Mouse (Mus musculus) cerebellum, adult 2 months (tissue): ENCODE measurements around the gene Slc1a3.

Experiments
- CTCF ChIP-seq: fragments of 200-500 bp; IDR thresholded peaks from 2 replicates; pipeline ENCODE4 v1.5.1; 2011; ENCODE audit warnings: low read depth, mild to moderate bottlenecking, control low read depth, low read length, moderate library complexity, borderline replicate concordance; ENCODE audit not compliant: insufficient read depth
- POLR2A ChIP-seq: fragments of 200-500 bp; IDR thresholded peaks from 2 replicates; pipeline ENCODE4 v1.6.1; 2011; ENCODE audit warnings: low read length, control low read depth, borderline replicate concordance; ENCODE audit not compliant: insufficient read depth

DNA sequence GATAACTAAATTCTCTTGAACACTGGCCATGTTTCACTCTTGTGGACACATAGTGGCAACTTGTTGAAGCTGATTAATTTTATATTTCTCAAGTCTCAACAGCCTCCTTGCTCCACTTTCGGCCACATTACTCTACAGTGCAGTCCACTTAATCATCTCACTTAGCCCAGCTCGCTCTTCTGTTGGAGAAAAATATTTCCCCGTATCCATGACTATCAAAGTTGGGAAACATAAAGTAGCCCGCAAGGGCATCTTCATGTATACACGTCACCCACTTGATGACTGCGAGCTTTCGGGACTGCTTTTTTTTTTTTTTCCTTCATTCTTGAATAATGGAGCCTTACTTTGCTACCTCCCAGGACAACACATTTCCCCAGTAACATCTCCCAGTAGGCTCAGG, 25.1 kb downstream of the Slc1a3 start:
- no peak for TF ChIP-seq CTCF
- TF ChIP-seq POLR2A, result no peak
